Mouse (Mus musculus): ENCODE results near the gene Clec5a. TPM values are rescaled to one million over a fixed set of nuclear protein-coding genes. Genes with fewer than 3 reads are reported as not detected.

The Clec5a gene
- total RNA-seq, 2 experiments from 2014 or later = 59.5 to 90.0 TPM

Other genes starting within 250 kb of the Clec5a start
- gene E330009J07Rik, start 149.7 kb downstream of the Clec5a start, total RNA-seq (2014; fragmentation: Nextera tagmentation) = 5.3 and 10.0 TPM in 2 replicates
- 9.8 and 10.0 TPM in 2 replicates for gene E330009J07Rik, start 149.7 kb downstream of the Clec5a start, total RNA-seq (2017)
- gene Wee2, start 146.7 kb downstream of the Clec5a start, total RNA-seq (2014; fragmentation: Nextera tagmentation) = not detected in 2 replicates
- not detected in 2 replicates for gene Wee2, start 146.7 kb downstream of the Clec5a start, total RNA-seq (2017)
- 197 and 221 TPM in 2 replicates for gene Ssbp1, start 114.5 kb downstream of the Clec5a start, total RNA-seq (2014; fragmentation: Nextera tagmentation)
- 146 and 170 TPM in 2 replicates for gene Ssbp1, start 114.5 kb downstream of the Clec5a start, total RNA-seq (2017)
- 0.88 TPM in 1 of 2 replicates, not detected in the other for gene Tas2r137, start 94.6 kb downstream of the Clec5a start, total RNA-seq (2014; fragmentation: Nextera tagmentation)
- 1.7 TPM in 1 of 2 replicates, not detected in the other for gene Tas2r137, start 94.6 kb downstream of the Clec5a start, total RNA-seq (2017)
- not detected in 2 replicates for gene Tas2r108, start 92.3 kb downstream of the Clec5a start, total RNA-seq (2014; fragmentation: Nextera tagmentation)
- gene Tas2r108, start 92.3 kb downstream of the Clec5a start, total RNA-seq (2017) = not detected in 2 replicates
- not detected in 2 replicates for gene Prss37, start 66.3 kb downstream of the Clec5a start, total RNA-seq (2014; fragmentation: Nextera tagmentation)
- not detected in 2 replicates for gene Prss37, start 66.3 kb downstream of the Clec5a start, total RNA-seq (2017)
- not detected in 2 replicates for gene Olfr461, start 30.8 kb downstream of the Clec5a start, total RNA-seq (2014; fragmentation: Nextera tagmentation)
- not detected in 2 replicates for gene Olfr461, start 30.8 kb downstream of the Clec5a start, total RNA-seq (2017)
- gene Olfr460, start 16.3 kb downstream of the Clec5a start, total RNA-seq (2014; fragmentation: Nextera tagmentation) = not detected in 2 replicates
- 0.21 TPM in 1 of 2 replicates, not detected in the other for gene Olfr460, start 16.3 kb downstream of the Clec5a start, total RNA-seq (2017)
- gene Tas2r138, start 27.5 kb upstream of the Clec5a start, total RNA-seq (2014; fragmentation: Nextera tagmentation) = not detected in 2 replicates
- not detected in 2 replicates for gene Tas2r138, start 27.5 kb upstream of the Clec5a start, total RNA-seq (2017)
- 18.1 and 21.7 TPM in 2 replicates for gene Mgam, start 43.0 kb upstream of the Clec5a start, total RNA-seq (2014; fragmentation: Nextera tagmentation)
- gene Mgam, start 43.0 kb upstream of the Clec5a start, total RNA-seq (2017) = 63.1 and 63.3 TPM in 2 replicates

Measured in granulocyte monocyte progenitor cell, adult 5-6 weeks (primary cell).